Mouse (Mus musculus) testis, adult 2 months (tissue): ENCODE measurements at regions not wholly inside any gene's neighbourhood (a gene's known extent, or its start where the extent isn't known, plus 50 kb on each side); places are given as distances from the start of the nearest gene placed in this dataset.

Source experiments
- CTCF ChIP-seq: fragments of 200-500 bp; IDR thresholded peaks from 2 replicates; pipeline ENCODE4 v1.5.1; 2012; ENCODE audit warnings: low read depth, mild to moderate bottlenecking, inconsistent platforms, low read length, moderate library complexity; ENCODE audit not compliant: control insufficient read depth, insufficient read depth, insufficient replicate concordance
- POLR2A ChIP-seq: fragments of 200-500 bp; IDR thresholded peaks from 2 replicates; pipeline ENCODE4 v1.6.1; 2012; ENCODE audit warnings: low read depth, mild to moderate bottlenecking, inconsistent platforms, low read length, moderate library complexity; ENCODE audit not compliant: control insufficient read depth

GRCm38 (mm10) chr1:88590802-88591380 is 81.0 kb upstream of the Glrp1 start:
- TF ChIP-seq CTCF (no peak), POLR2A (no peak)
